Mouse (Mus musculus) liver, postnatal 0 days (tissue): Measurements from ENCODE around the gene Ctrl.

Experiments
- CTCF ChIP-seq: sonication (generic); IDR thresholded peaks from 2 replicates; pipeline ENCODE4 v1.5.1; 2016; ENCODE audit warnings: antibody characterized with exemption, low read depth
- EP300 ChIP-seq: IDR thresholded peaks from 2 replicates; pipeline ENCODE4 v1.6.1; 2016; ENCODE audit warnings: antibody characterized with exemption, low read depth, mild to moderate bottlenecking

GRCm38 (mm10) chr8:105925123-105925522, 8.5 kb downstream of the Ctrl start:
- TF ChIP-seq CTCF: no peak
- TF ChIP-seq EP300: no peak
